Mouse (Mus musculus) olfactory bulb, adult 2 months (tissue): ENCODE data around the gene Bgn.

Experiments
- CTCF ChIP-seq: fragments of 200-500 bp; IDR thresholded peaks from 2 replicates; pipeline ENCODE4 v1.5.1; 2012; ENCODE audit warnings: low read depth, mild to moderate bottlenecking, low read length, moderate library complexity; ENCODE audit not compliant: insufficient read depth
- POLR2A ChIP-seq: fragments of 200-500 bp; IDR thresholded peaks from 2 replicates; pipeline ENCODE4 v1.6.1; 2012; ENCODE audit warnings: mild to moderate bottlenecking, low read depth, low read length, moderate library complexity; ENCODE audit not compliant: insufficient read depth

GRCm38 (mm10) chrX:73509209-73509608 lies 25.8 kb downstream of the Bgn start:
- TF ChIP-seq POLR2A (no peak), CTCF (no peak)
